Mouse (Mus musculus): ENCODE results near the gene Ubqln1. TPM values are rescaled to one million over a fixed set of nuclear protein-coding genes. Genes with fewer than 3 reads are reported as not detected.
A peak's percentile ranks its signal among the peaks of the same experiment; 100 is the strongest.

Gene Ubqln1
- total RNA-seq (2012; rRNA removed) (68.6 and 77.2 TPM in 2 replicates), polyA plus RNA-seq (2012; ENCODE audit: insufficient read depth in 1 of 2, insufficient read length in 2 of 2, low read depth in 1 of 2, low replicate concordance in 2 of 2, missing spikeins in 1 of 2) (100 to 1,000 TPM in 1 of 2 experiments, not detected in 1; 146 TPM)

DNA sequence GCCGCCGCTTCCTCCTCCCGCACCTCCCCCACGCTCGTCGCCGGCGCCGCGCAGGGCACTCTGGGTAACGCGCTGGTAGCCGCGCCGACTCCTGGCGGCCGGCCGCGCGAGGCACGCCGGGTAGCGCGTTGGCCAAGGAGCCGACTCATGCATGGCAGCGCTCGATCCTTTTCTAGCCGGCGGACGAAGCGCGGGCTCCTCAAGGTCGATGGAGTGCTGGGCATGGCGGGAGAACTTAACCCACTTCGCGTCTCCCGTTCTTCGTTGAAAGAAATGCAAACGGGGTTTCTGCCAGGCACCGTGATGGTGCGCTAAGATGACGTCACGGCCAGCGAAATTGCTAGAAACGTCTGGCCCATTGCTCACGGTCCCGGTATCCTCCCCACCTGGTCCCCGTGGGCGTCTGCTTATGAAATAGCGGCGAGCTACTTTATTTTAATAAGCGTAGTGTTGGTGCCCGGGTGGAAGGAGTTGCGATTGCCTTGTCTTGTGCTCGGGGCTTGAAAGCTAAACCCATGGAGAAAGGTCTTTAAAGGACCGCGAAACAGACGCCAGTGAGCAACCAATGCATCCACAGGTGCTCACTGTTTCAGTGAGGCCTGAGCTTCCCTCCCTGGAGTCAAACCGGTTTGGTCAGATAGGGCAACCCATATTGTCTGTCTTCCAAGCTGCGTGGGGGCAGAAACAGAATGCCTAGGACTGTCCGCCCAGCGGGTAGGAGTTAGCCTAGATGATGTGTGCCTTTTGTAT lies at the start of gene Ubqln1:
Ubqln1 (minus strand) TSS at position 62 of the 750 bp plus-strand sequence.
- DNase-seq (ENCODE audit: low read depth, low spot score), result peak; percentile 91
- Histone ChIP-seq H3K9me3 (replicated peaks; ENCODE audit: insufficient read depth, low read length) (no peaks in the 10 kb centered on the region), H3K36me3 (ENCODE audit: control insufficient read depth in 1 of 2, insufficient read depth in 2 of 2, low read length in 2 of 2) (peaks cover 0 to 38% of the 10 kb centered on the region in 2 experiments; a peak in 3 of 4 replicates), H3K4me1 (ENCODE audit: control insufficient read depth in 1 of 2, insufficient read depth in 2 of 2, low read length in 2 of 2) (peaks cover 14 to 18% of the 10 kb centered on the region in 2 experiments), H3K79me2 (ENCODE audit: control insufficient read depth, insufficient read depth, low read length, poor library complexity) (peaks cover 46% of the 10 kb centered on the region), H3K9ac (ENCODE audit: control insufficient read depth, low read depth, low read length, poor library complexity, severe bottlenecking) (peak within 1 kb of the TSS; percentile 93), H3K27ac (ENCODE audit: control insufficient read depth, low read depth, low read length) (peak within 1 kb of the TSS; percentile 92), H3K4me3 (ENCODE audit: control insufficient read depth in 1 of 2, insufficient read depth in 1 of 2, low read depth in 2 of 2, low read length in 2 of 2) (peak within 1 kb of the TSS; percentile 87 to 95), H3K27me3 (ENCODE audit: control insufficient read depth in 1 of 2, insufficient read depth in 2 of 2, low read length in 2 of 2) (no peaks in the 10 kb centered on the region)
- TF ChIP-seq ZC3H11A (IDR thresholded peaks at IDR 0.05; ENCODE audit: low read depth, low read length), result no peak
- peak; percentile 79; the same call in 1 of the 2 replicates for TF ChIP-seq SIN3A (IDR thresholded peaks at IDR 0.05; ENCODE audit: low read length)
- TF ChIP-seq TAL1 (IDR thresholded peaks at IDR 0.05; ENCODE audit: low read length), result no peak
- TF ChIP-seq EP300 (IDR thresholded peaks at IDR 0.05; ENCODE audit: low read depth in 1 of 2, low read length in 2 of 2), result peak in 1 of 2 experiments; percentile 34; a peak in 2 of 4 replicates
- TF ChIP-seq CHD1 (IDR thresholded peaks at IDR 0.05; ENCODE audit: low read depth, low read length), result 0 out of 2 replicates have a peak, but pooled peaks have one; percentile 68
- TF ChIP-seq USF1 (IDR thresholded peaks at IDR 0.05; ENCODE audit: low read depth, low read length), result peak; percentile 17; the same call in 1 of the 2 replicates
- no peak for TF ChIP-seq CHD2 (IDR thresholded peaks at IDR 0.05; ENCODE audit: low read length)
- peak; percentile 78 for TF ChIP-seq ZMIZ1 (IDR thresholded peaks at IDR 0.05; ENCODE audit: low read depth, low read length)
- peak; percentile 78 for TF ChIP-seq MXI1 (IDR thresholded peaks at IDR 0.05; ENCODE audit: low read depth, low read length)
- TF ChIP-seq E2F4 (IDR thresholded peaks at IDR 0.05; ENCODE audit: borderline replicate concordance, low read depth, low read length), result peak; percentile 48; the same call in 1 of the 2 replicates
- TF ChIP-seq TCF12 (IDR thresholded peaks at IDR 0.05; ENCODE audit: low read depth, low read length), result peak; percentile 54
- TF ChIP-seq HCFC1 (IDR thresholded peaks at IDR 0.05; ENCODE audit: low read depth, low read length), result peak; percentile 87
- peak; percentile 87 to 96; a peak in 3 of 4 replicates for TF ChIP-seq POLR2A (IDR thresholded peaks at IDR 0.05; ENCODE audit: control insufficient read depth in 1 of 2, insufficient read depth in 1 of 2, low read depth in 1 of 2, low read length in 2 of 2, poor library complexity in 1 of 2)
- TF ChIP-seq KAT2A (conservative IDR thresholded peaks at IDR 0.05; ENCODE audit: low read depth, low read length), result peak; percentile 47; the same call in 1 of the 2 replicates
- TF ChIP-seq NRF1 (IDR thresholded peaks at IDR 0.05; ENCODE audit: insufficient read depth, low read depth, low read length, poor library complexity, severe bottlenecking), result peak; percentile 67
- TF ChIP-seq POLR2AphosphoS2 (IDR thresholded peaks at IDR 0.05; ENCODE audit: low read length), result peak; percentile 70
- no peak for TF ChIP-seq ZNF384 (IDR thresholded peaks at IDR 0.05; ENCODE audit: low read depth, low read length)
- TF ChIP-seq MYC (IDR thresholded peaks at IDR 0.05; ENCODE audit: low read depth, low read length), result peak; percentile 69
- TF ChIP-seq JUND (IDR thresholded peaks at IDR 0.05; ENCODE audit: low read depth, low read length), result no peak; the same call in 1 of the 2 replicates
- TF ChIP-seq ELF1 (IDR thresholded peaks at IDR 0.05; ENCODE audit: low read depth, low read length), result peak; percentile 66
- TF ChIP-seq TBP (IDR thresholded peaks at IDR 0.05; ENCODE audit: low read depth, low read length), result 0 out of 2 replicates have a peak, but pooled peaks have one; percentile 9
- TF ChIP-seq MAX (IDR thresholded peaks at IDR 0.05; ENCODE audit: low read length), result peak; percentile 68; the same call in 1 of the 2 replicates
- peak; percentile 91 for TF ChIP-seq NELFE (IDR thresholded peaks at IDR 0.05; ENCODE audit: low read depth, low read length)
